ENCODE assay signal across 8 mouse cellular contexts in genomic region chr11:104441475-104442332, GRCm38 (mm10). TPM values are rescaled to one million over a fixed set of nuclear protein-coding genes. Genes with fewer than 3 reads are reported as not detected.
DNase-seq lines count a peak whose midpoint lies in the region; ATAC-seq lines count a peak whose summit lies in the region.

No protein-coding gene starts in this region.

- under 1% methylated on average over 59 of the region's 92 CpGs for WGBS in intestine, embryonic 14.5 days

- peak overlapping the region; percentile 99 for H3K27ac ChIP-seq in intestine, embryonic 14.5 days (ENCODE audit: low read depth)

- H3K4me1 ChIP-seq in intestine, embryonic 14.5 days (replicated peaks; ENCODE audit: control insufficient read depth, insufficient read depth, low read length), result peaks cover 22% of the 10 kb centered on the region

- H3K9ac ChIP-seq in intestine, embryonic 14.5 days (ENCODE audit: low read length), result peak overlapping the region; percentile 98

- no peaks in the 10 kb centered on the region for H3K27me3 ChIP-seq in intestine, embryonic 14.5 days (replicated peaks; ENCODE audit: control insufficient read depth, insufficient read depth, low read length)

- peak; percentile 84 to 94 for DNase-seq in adrenal gland, adult (ENCODE audit: inconsistent age in 2 of 2, low spot score in 1 of 2)
- DNase-seq in embryo, embryonic 10.5 days (ENCODE audit: low spot score), result peak; percentile 85
- DNase-seq in gastrocnemius, postnatal 14 days, result peak; percentile 74
- peak; percentile 90 for DNase-seq in intestine, embryonic 14.5 days (ENCODE audit: low spot score)
- DNase-seq in left cerebral cortex, postnatal 10 days (ENCODE audit: extremely low spot score in 1 of 2, low spot score in 2 of 2), result peak; percentile 77 to 86
- peak; percentile 71 for DNase-seq in right cerebral cortex, postnatal 14 days
- peak; percentile 59 for DNase-seq in urinary bladder, postnatal 25 days (ENCODE audit: low spot score)

- peak overlapping the region; percentile 91 for H3K4me2 ChIP-seq in intestine, embryonic 14.5 days (ENCODE audit: low read length)

- intact Hi-C loops in gastrocnemius, postnatal 14 days (cut with DNase I; ENCODE audit: low total_unique reads), result no loop called here
- intact Hi-C loops in left cerebral cortex, postnatal 10 days (cut with DNase I), result loop anchor here (5.0 kb wide), 1 partner anchor 94 kb away; no protein-coding TSS in a partner anchor

- no peaks in the 10 kb centered on the region for H3K9me3 ChIP-seq in intestine, embryonic 14.5 days (ENCODE audit: control insufficient read depth, low read length)

- ATAC-seq in intestine, embryonic 14.5 days (replicated peaks; ENCODE audit: low FRiP score, low TSS enrichment, low read depth), result peak; percentile 53
- peak; percentile 21 for ATAC-seq in megakaryocyte progenitor cell, adult 5-6 weeks (replicated peaks; ENCODE audit: poor library complexity)

- no peaks in the 10 kb centered on the region for H3K36me3 ChIP-seq in intestine, embryonic 14.5 days (ENCODE audit: control insufficient read depth, insufficient read depth, low read length)

- H3K4me3 ChIP-seq in intestine, embryonic 14.5 days (ENCODE audit: low read depth, low read length), result peak overlapping the region; percentile 69

RNA-seq across cellular contexts. Expression of gene Kansl1, which starts 27.0 kb away (rescaled TPM):
- 10 to 100 TPM; 19.4 to 19.7 TPM for total RNA-seq in gastrocnemius, postnatal 14 days (2021)
- polyA plus RNA-seq in intestine, embryonic 14.5 days (2014; fragmentation: Nextera tagmentation; extraction: Ambion mirVana), result 26.7 and 27.9 TPM in 2 replicates
- 10 to 100 TPM; 67.0 to 67.8 TPM for total RNA-seq in left cerebral cortex, postnatal 10 days (2021)
- total RNA-seq in megakaryocyte progenitor cell, adult 5-6 weeks (2015), result 62.8 and 64.0 TPM in 2 replicates
- 29.6 and 37.2 TPM in 2 replicates for total RNA-seq in megakaryocyte progenitor cell, adult 5-6 weeks (2017)

Comparison
In these comparisons a context has a peak if more than half of its experiments do, and no peak if none do; other contexts are left out.
1. Peak in every context shown above with its lines: DNase-seq, ATAC-seq, H3K4me3 ChIP-seq and H3K27ac ChIP-seq.